Mouse (Mus musculus): ENCODE results near the gene Chd2. TPM values are rescaled to one million over a fixed set of nuclear protein-coding genes. Genes with fewer than 3 reads are reported as not detected.

The Chd2 gene
- polyA plus RNA-seq, 1 experiment from 2014 or later: 44.5 TPM

DNA sequence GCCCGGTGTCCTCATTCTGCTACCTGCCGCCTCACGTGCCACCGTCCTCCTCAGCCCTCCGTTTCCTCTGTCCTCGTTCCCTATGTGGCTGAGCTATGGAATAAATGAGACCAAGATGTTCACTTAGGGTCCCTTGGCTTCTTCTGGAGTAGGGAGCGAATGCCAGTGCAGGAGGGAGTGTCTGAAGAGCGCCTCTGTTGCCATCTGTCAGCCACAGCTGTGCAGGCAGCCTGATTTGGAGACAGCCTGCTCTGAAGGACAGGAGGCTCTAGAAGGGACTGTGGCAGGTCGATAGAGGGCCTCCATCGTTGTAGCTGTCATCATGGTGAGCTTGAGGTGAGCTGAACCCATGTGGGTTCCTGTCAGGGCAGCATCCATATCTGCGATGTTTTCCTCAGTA, 136.1 kb downstream of the Chd2 start:
- Histone ChIP-seq H3K4me1 (ENCODE audit: control insufficient read depth, insufficient read depth, low read length) (peaks cover 2% of the 10 kb centered on the region; the same call in 1 of the 2 replicates), H3K4me3 (replicated peaks; ENCODE audit: low read length) (no peak overlapping the region), H3K4me2 (ENCODE audit: low read depth, low read length) (no peak overlapping the region), H3K27ac (ENCODE audit: low read length) (no peak overlapping the region), H3K9ac (ENCODE audit: low read length) (no peak overlapping the region), H3K36me3 (ENCODE audit: control insufficient read depth, insufficient read depth, low read length) (peaks cover 6% of the 10 kb centered on the region), H3K27me3 (ENCODE audit: control insufficient read depth, insufficient read depth, low read length) (no peaks in the 10 kb centered on the region), H3K9me3 (replicated peaks; ENCODE audit: control insufficient read depth, low read length) (no peaks in the 10 kb centered on the region)
- 96% methylated on average over 11 of the region's 11 CpGs for WGBS
- ATAC-seq (ENCODE audit: insufficient read depth, low FRiP score): no peak

DNA sequence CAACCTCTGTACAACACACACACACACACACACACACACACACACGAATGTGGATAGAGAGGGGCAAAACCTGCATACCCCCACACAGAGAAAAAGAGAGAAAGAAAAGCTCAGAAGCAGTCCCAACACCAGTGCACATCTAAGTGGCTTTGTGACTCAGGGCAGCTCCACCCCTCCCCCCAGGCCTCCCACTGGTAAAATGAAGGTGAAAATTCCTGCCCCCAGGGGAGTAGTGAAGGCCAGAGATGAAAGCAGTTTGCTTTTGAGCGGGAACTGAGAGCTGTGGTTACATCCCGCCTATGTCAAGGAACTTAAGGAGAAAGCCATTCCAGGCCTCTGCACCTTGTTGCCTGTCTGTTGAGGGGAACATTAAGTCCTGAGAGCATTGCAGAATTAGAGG, 138.1 kb downstream of the Chd2 start:
- H3K4me2 ChIP-seq (ENCODE audit: low read depth, low read length): no peak overlapping the region
- WGBS: 47% methylated on average over 3 of the region's 3 CpGs
- ATAC-seq (ENCODE audit: insufficient read depth, low FRiP score): no peak
- H3K4me3 ChIP-seq (replicated peaks; ENCODE audit: low read length): no peak overlapping the region
- no peak overlapping the region for H3K27ac ChIP-seq (ENCODE audit: low read length)
- peaks cover 22% of the 10 kb centered on the region for H3K4me1 ChIP-seq (ENCODE audit: control insufficient read depth, insufficient read depth, low read length)
- peaks cover 6% of the 10 kb centered on the region for H3K36me3 ChIP-seq (ENCODE audit: control insufficient read depth, insufficient read depth, low read length)
- no peaks in the 10 kb centered on the region for H3K9me3 ChIP-seq (replicated peaks; ENCODE audit: control insufficient read depth, low read length)
- H3K27me3 ChIP-seq (ENCODE audit: control insufficient read depth, insufficient read depth, low read length): no peaks in the 10 kb centered on the region
- no peak overlapping the region for H3K9ac ChIP-seq (ENCODE audit: low read length)

DNA sequence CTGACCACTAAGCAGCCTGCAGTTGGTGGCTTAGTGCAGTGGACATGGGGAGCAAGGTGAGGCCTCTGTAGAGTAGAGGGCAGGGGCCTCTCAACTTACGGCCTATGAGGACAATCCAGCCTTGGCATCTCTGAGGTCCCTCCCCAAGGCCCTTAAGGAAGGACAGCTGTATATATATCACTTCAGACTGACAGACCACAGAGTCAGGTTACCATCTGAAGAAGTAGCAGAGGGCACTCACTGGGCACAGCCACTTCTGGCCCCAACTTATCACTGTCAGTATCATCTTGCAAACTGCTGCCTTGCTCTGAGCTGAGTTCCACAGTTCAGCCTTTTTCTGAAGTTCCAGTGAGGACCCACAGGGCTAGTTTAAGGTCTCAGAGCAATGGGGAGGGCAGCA, 139.0 kb downstream of the Chd2 start:
- Histone ChIP-seq H3K27ac (ENCODE audit: low read length) (no peak overlapping the region), H3K4me2 (ENCODE audit: low read depth, low read length) (no peak overlapping the region), H3K4me1 (ENCODE audit: control insufficient read depth, insufficient read depth, low read length) (peaks cover 31% of the 10 kb centered on the region), H3K4me3 (replicated peaks; ENCODE audit: low read length) (no peak overlapping the region), H3K9me3 (replicated peaks; ENCODE audit: control insufficient read depth, low read length) (no peaks in the 10 kb centered on the region), H3K27me3 (ENCODE audit: control insufficient read depth, insufficient read depth, low read length) (no peaks in the 10 kb centered on the region), H3K36me3 (ENCODE audit: control insufficient read depth, insufficient read depth, low read length) (peaks cover 6% of the 10 kb centered on the region), H3K9ac (ENCODE audit: low read length) (no peak overlapping the region)
- no peak for ATAC-seq (ENCODE audit: insufficient read depth, low FRiP score)
- WGBS: 90% methylated on average over 1 of the region's 1 CpGs

DNA sequence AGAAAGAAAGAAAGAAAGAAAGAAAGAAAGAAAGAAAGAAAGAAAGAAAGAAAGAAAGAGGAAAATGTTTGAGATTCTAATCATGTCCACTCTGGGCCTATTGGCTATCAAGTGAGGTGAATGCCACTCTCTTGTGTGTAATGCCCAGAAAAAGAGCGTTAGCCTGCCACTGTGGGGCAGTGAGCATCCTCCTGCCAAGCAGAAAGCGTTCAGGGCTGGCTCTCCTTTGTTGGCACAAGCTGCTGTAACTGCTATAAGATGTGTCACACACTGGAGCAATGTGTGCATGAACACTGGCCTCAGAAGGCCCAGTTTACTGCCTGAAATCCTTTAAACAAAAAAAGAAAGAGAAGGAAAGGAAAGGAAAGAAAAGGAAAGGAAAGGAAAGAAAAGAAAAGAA, 139.5 kb downstream of the Chd2 start:
- Histone ChIP-seq H3K4me3 (replicated peaks; ENCODE audit: low read length) (no peak overlapping the region), H3K27me3 (ENCODE audit: control insufficient read depth, insufficient read depth, low read length) (no peaks in the 10 kb centered on the region), H3K4me2 (ENCODE audit: low read depth, low read length) (no peak overlapping the region), H3K9me3 (replicated peaks; ENCODE audit: control insufficient read depth, low read length) (no peaks in the 10 kb centered on the region), H3K36me3 (ENCODE audit: control insufficient read depth, insufficient read depth, low read length) (peaks cover 6% of the 10 kb centered on the region), H3K27ac (ENCODE audit: low read length) (no peak overlapping the region), H3K4me1 (ENCODE audit: control insufficient read depth, insufficient read depth, low read length) (peaks cover 32% of the 10 kb centered on the region), H3K9ac (ENCODE audit: low read length) (no peak overlapping the region)
- WGBS: 61% methylated on average over 2 of the region's 2 CpGs
- no peak for ATAC-seq (ENCODE audit: insufficient read depth, low FRiP score)

DNA sequence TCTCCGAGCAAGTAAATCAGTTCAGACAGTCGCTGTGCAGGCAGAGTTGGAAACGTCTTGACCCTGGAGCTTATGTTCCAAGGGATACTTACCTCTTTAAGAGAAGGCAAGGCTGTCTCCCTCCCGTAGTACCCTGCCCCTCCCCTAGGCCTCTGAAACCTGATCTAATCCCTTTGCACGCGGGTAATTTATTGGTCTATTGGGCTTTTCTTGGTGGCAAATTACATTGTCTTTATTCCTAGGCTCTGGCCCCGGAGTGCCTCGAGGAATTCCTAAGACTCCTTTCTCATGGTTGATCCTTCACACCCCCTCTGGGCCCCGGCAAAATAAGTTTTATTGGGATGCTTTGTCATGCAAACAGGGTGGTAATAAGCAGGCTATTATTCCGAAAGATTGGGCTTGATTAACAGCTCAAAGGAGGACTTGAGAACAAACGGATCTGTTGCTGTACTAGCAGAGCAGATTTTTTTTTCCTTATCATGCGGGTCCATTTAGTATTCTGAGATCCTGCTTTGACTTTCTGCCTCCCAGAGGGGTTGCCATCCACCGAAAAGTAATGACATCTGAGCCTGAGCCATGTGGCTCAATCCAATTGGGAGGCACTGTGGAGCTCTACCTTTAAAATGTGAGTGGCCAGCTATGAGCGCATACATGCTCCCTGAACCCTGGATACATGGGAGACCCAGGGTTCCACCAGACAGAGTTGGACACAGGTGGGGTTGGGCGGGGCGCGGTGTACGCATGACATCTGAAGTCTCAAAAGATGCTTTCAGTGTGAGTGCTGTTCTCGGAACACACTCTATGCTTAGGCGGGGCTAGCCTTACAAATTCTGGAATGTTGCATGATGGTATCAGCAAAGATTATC, 141.3 kb downstream of the Chd2 start:
- H3K4me1 ChIP-seq (ENCODE audit: control insufficient read depth, insufficient read depth, low read length): peaks cover 32% of the 10 kb centered on the region
- H3K9ac ChIP-seq (ENCODE audit: low read length): no peak overlapping the region
- H3K9me3 ChIP-seq (replicated peaks; ENCODE audit: control insufficient read depth, low read length): no peaks in the 10 kb centered on the region
- peak overlapping the region; percentile 45 for H3K4me2 ChIP-seq (ENCODE audit: low read depth, low read length)
- no peak for ATAC-seq (ENCODE audit: insufficient read depth, low FRiP score)
- H3K4me3 ChIP-seq (replicated peaks; ENCODE audit: low read length): peak overlapping the region; percentile 20
- H3K27me3 ChIP-seq (ENCODE audit: control insufficient read depth, insufficient read depth, low read length): no peaks in the 10 kb centered on the region
- 32% methylated on average over 20 of the region's 20 CpGs for WGBS
- H3K36me3 ChIP-seq (ENCODE audit: control insufficient read depth, insufficient read depth, low read length): no peaks in the 10 kb centered on the region; the same call in 1 of the 2 replicates
- no peak overlapping the region for H3K27ac ChIP-seq (ENCODE audit: low read length)

DNA sequence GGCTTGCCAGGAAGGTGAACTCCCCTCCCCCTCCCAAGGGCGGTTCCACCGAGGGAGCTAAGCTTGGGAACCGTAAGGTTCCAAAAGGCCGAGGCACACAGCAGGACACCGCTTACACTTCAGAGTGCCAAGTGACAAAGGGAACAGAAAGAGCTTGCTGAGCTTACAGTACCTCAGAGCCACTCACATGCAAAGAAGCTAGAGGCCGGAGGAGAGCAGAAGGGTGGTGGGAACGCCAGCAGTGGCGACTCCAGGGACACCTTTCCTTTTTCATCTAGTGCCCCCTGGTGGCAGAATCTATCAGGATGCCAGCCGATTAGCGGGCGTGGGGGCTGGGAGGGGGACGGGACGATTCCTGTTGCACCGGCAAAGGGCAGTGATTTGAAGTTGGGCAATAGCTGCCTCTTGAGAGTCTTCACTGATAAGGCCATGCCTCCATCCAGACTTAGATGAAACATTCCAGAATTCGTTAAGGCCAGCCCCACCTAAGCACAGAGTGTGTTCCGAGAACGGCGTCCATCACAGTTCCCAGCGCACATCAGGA, 142.1 kb downstream of the Chd2 start:
- H3K4me3 ChIP-seq (replicated peaks; ENCODE audit: low read length): peak overlapping the region; percentile 20
- H3K9ac ChIP-seq (ENCODE audit: low read length): peak overlapping the region; percentile 22
- H3K4me2 ChIP-seq (ENCODE audit: low read depth, low read length): peak overlapping the region; percentile 45
- H3K36me3 ChIP-seq (ENCODE audit: control insufficient read depth, insufficient read depth, low read length): no peaks in the 10 kb centered on the region
- 0 out of 2 replicates have a peak overlapping the region, but pooled peaks have one; percentile 5 for H3K27ac ChIP-seq (ENCODE audit: low read length)
- H3K27me3 ChIP-seq (ENCODE audit: control insufficient read depth, insufficient read depth, low read length): no peaks in the 10 kb centered on the region
- WGBS: 4% methylated on average over 19 of the region's 19 CpGs
- no peaks in the 10 kb centered on the region for H3K9me3 ChIP-seq (replicated peaks; ENCODE audit: control insufficient read depth, low read length)
- ATAC-seq (ENCODE audit: insufficient read depth, low FRiP score): peak; percentile 54
- H3K4me1 ChIP-seq (ENCODE audit: control insufficient read depth, insufficient read depth, low read length): peaks cover 32% of the 10 kb centered on the region

DNA sequence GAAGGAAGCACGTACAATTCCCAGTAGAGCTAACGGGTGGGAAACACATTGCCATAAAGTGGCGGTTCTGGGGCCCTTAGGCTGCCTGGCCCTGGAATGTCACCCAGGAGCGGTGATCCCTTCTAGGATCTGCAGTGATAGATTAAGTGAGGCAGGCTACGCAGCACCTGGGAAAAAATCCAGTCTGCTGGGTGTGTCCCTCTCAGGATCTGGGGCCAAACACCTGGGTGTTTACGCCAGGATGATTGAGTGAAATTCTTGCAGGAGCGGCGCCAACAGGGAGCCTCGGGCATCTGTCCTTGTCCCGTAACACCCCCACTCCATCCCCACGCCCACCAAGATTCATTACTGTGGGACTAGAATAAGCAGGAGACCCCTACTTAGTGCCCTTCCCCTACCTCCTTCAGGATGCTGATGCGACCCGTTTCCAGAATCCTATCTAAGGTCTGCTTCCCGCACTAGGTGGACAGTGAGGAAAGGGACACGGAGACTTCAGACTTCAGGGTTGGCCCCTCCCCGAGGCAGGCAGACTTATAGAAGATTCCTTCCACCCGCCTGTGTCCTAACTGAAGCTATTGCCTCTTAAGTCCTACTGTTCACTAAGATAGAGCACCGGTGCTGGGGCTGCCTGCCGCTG, 142.7 kb downstream of the Chd2 start:
- H3K36me3 ChIP-seq (ENCODE audit: control insufficient read depth, insufficient read depth, low read length): no peaks in the 10 kb centered on the region
- ATAC-seq (ENCODE audit: insufficient read depth, low FRiP score): no peak
- no peaks in the 10 kb centered on the region for H3K27me3 ChIP-seq (ENCODE audit: control insufficient read depth, insufficient read depth, low read length)
- peak overlapping the region; percentile 45 for H3K4me2 ChIP-seq (ENCODE audit: low read depth, low read length)
- H3K9me3 ChIP-seq (replicated peaks; ENCODE audit: control insufficient read depth, low read length): no peaks in the 10 kb centered on the region
- peak overlapping the region; percentile 7 for H3K27ac ChIP-seq (ENCODE audit: low read length)
- peak overlapping the region; percentile 20 for H3K4me3 ChIP-seq (replicated peaks; ENCODE audit: low read length)
- WGBS: 18% methylated on average over 19 of the region's 19 CpGs
- peak overlapping the region; percentile 22 for H3K9ac ChIP-seq (ENCODE audit: low read length)
- H3K4me1 ChIP-seq (ENCODE audit: control insufficient read depth, insufficient read depth, low read length): peaks cover 38% of the 10 kb centered on the region

DNA sequence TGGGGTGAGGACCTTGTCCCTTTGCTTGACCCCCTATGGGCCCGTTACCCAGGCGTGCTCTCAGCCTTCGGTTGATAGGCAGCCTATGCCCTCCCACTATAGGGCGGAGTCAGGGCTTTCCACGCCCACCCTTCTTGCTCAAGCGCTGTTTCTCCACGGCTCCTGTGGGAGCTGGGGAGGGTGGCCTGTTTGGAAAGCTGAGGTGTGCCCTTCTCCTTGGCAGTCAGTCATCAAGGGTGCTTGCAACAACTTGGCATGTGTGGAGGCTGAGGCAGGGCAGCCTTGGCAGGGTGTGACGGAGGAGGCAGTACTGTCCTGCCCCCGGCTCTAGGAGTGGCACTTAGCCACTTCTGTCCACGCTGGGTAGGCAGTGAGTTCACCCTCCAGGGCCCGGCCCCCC, 143.3 kb downstream of the Chd2 start:
- Histone ChIP-seq H3K9me3 (replicated peaks; ENCODE audit: control insufficient read depth, low read length) (no peaks in the 10 kb centered on the region), H3K27me3 (ENCODE audit: control insufficient read depth, insufficient read depth, low read length) (no peaks in the 10 kb centered on the region), H3K4me3 (replicated peaks; ENCODE audit: low read length) (0 out of 2 replicates have a peak overlapping the region, but pooled peaks have one; percentile 1), H3K36me3 (ENCODE audit: control insufficient read depth, insufficient read depth, low read length) (no peaks in the 10 kb centered on the region), H3K9ac (ENCODE audit: low read length) (no peak overlapping the region), H3K4me1 (ENCODE audit: control insufficient read depth, insufficient read depth, low read length) (peaks cover 44% of the 10 kb centered on the region), H3K4me2 (ENCODE audit: low read depth, low read length) (peak overlapping the region; percentile 45), H3K27ac (ENCODE audit: low read length) (peak overlapping the region; percentile 7; the same call in 1 of the 2 replicates)
- ATAC-seq (ENCODE audit: insufficient read depth, low FRiP score): peak; percentile 41; the same call in 1 of the 2 replicates
- WGBS: 19% methylated on average over 11 of the region's 11 CpGs

DNA sequence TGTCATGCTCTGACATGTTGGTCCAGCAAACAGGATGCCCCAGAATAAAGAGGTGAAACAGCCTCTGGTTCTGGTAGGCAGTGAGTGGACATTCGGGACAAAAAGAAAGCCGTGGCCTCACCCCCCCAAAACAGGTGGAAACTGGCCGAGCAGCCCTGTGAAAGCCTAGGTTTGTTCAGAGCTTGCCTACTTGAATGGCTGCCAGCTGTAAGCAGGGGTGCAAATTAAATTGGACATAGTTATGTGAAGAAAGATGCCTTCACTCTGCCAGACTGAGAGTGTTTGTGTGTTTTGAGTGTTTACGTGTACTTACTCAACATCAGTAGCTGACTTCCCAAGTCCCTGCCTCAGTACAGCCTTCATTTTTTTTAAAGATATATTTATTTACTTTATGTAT, 147.6 kb downstream of the Chd2 start:
- H3K4me3 ChIP-seq (replicated peaks; ENCODE audit: low read length): peak overlapping the region; percentile 60
- peaks cover 55% of the 10 kb centered on the region for H3K4me1 ChIP-seq (ENCODE audit: control insufficient read depth, insufficient read depth, low read length)
- H3K27ac ChIP-seq (ENCODE audit: low read length): no peak overlapping the region
- no peaks in the 10 kb centered on the region for H3K36me3 ChIP-seq (ENCODE audit: control insufficient read depth, insufficient read depth, low read length)
- H3K9ac ChIP-seq (ENCODE audit: low read length): peak overlapping the region; percentile 38
- no peaks in the 10 kb centered on the region for H3K27me3 ChIP-seq (ENCODE audit: control insufficient read depth, insufficient read depth, low read length)
- no peaks in the 10 kb centered on the region for H3K9me3 ChIP-seq (replicated peaks; ENCODE audit: control insufficient read depth, low read length)
- WGBS: 33% methylated on average over 4 of the region's 4 CpGs
- peak overlapping the region; percentile 79 for H3K4me2 ChIP-seq (ENCODE audit: low read depth, low read length)
- ATAC-seq (ENCODE audit: insufficient read depth, low FRiP score): no peak

Data from stomach, embryonic 16.5 days (tissue).